Mouse (Mus musculus): ENCODE data around the gene Tnfaip8l3. TPM values are rescaled to one million over a fixed set of nuclear protein-coding genes. Genes with fewer than 3 reads are reported as not detected.
"Not testable (repeated sequence)": the region's sequence is repeated elsewhere in the genome, so short reads cannot be mapped to it uniquely, and the experiment has no call there.

Gene Tnfaip8l3
- total RNA-seq, 2 experiments from 2014 or later = 9.1 to 11.7 TPM

GRCm38 (mm10) chr9:53992567-53992966, 75.6 kb downstream of the Tnfaip8l3 start:
- DNase-seq (ENCODE audit: low spot score in 2 of 2) = not testable (repeated sequence)

- peak; percentile 27 to 50 for DNase-seq (ENCODE audit: low spot score in 2 of 2)
Observed at GRCm38 (mm10) chr9:53990921-53991320, 77.3 kb downstream of the Tnfaip8l3 start.

- peak; percentile 50 to 57 for DNase-seq (ENCODE audit: low spot score in 2 of 2)
Observed at GRCm38 (mm10) chr9:53986972-53987371, 81.2 kb downstream of the Tnfaip8l3 start.

GRCm38 (mm10) chr9:53984868-53985267, 83.3 kb downstream of the Tnfaip8l3 start:
- DNase-seq (ENCODE audit: low spot score in 2 of 2) = peak; percentile 27 to 68

- peak; percentile 76 to 87 for DNase-seq (ENCODE audit: low spot score in 2 of 2)
Observed at GRCm38 (mm10) chr9:53975122-53975518, 93.1 kb downstream of the Tnfaip8l3 start, which contains the start of gene Elmod1. Gene Elmod1, minus strand, starts transcription at chr9:53975301.

GRCm38 (mm10) chr9:53974328-53975121, 93.7 kb downstream of the Tnfaip8l3 start:
- peak; percentile 33 to 47 for DNase-seq (ENCODE audit: low spot score in 2 of 2)

- peak in 1 of 2 experiments; percentile 21 for DNase-seq (ENCODE audit: low spot score in 2 of 2)
Observed at GRCm38 (mm10) chr9:53973929-53974327, 94.3 kb downstream of the Tnfaip8l3 start.

Other genes starting within 250 kb of the Tnfaip8l3 start
- gene Sln, start 218.2 kb downstream of the Tnfaip8l3 start, total RNA-seq (2021) = not detected
- gene Elmod1, start 93.1 kb downstream of the Tnfaip8l3 start, total RNA-seq (2021) = 100 to 1,000 TPM; 183 to 192 TPM
- gene Cyp19a1, start 199.7 kb upstream of the Tnfaip8l3 start, total RNA-seq (2021) = under 1 TPM in 1 of 2 experiments, not detected in 1; 0.19 TPM
- under 1 TPM; 0.73 to 0.81 TPM for gene Gldn, start 218.1 kb upstream of the Tnfaip8l3 start, total RNA-seq (2021)

Data from left cerebral cortex, adult 18-20 months (tissue).